Mouse (Mus musculus): Measurements from ENCODE around the gene Atp10b.
"Not testable (repeated sequence)": the region's sequence is repeated elsewhere in the genome, so short reads cannot be mapped to it uniquely, and the experiment has no call there.

Atp10b gene

GRCm38 (mm10) chr11:43149577-43149976 lies at the start of gene Atp10b:
Gene Atp10b, plus strand, starts transcription at chr11:43149877.
- no peak for DNase-seq

- no peak for DNase-seq
Observed at GRCm38 (mm10) chr11:43101357-43101756, 48.3 kb upstream of the Atp10b start.

- no peak for DNase-seq
Observed at GRCm38 (mm10) chr11:43125908-43126477, 23.7 kb upstream of the Atp10b start.

- not testable (repeated sequence) for DNase-seq
Observed at GRCm38 (mm10) chr11:43126573-43126972, 23.1 kb upstream of the Atp10b start.

- no peak for DNase-seq
Observed at GRCm38 (mm10) chr11:43141296-43141695, 8.4 kb upstream of the Atp10b start.

- no peak for DNase-seq
Observed at GRCm38 (mm10) chr11:43142811-43143210, 6.9 kb upstream of the Atp10b start.

- DNase-seq = no peak
Observed at GRCm38 (mm10) chr11:43144178-43144577, 5.5 kb upstream of the Atp10b start.

- DNase-seq = not testable (repeated sequence)
Observed at GRCm38 (mm10) chr11:43144882-43145281, 4.8 kb upstream of the Atp10b start.

- no peak for DNase-seq
Observed at GRCm38 (mm10) chr11:43147380-43147779, 2.3 kb upstream of the Atp10b start.

- DNase-seq = no peak
Observed at GRCm38 (mm10) chr11:43148341-43148740, 1.3 kb upstream of the Atp10b start.

GRCm38 (mm10) chr11:43155004-43155403 lies 5.3 kb downstream of the Atp10b start:
- DNase-seq = no peak

- no peak for DNase-seq
Observed at GRCm38 (mm10) chr11:43155417-43155816, 5.7 kb downstream of the Atp10b start.

- DNase-seq = no peak
Observed at GRCm38 (mm10) chr11:43158814-43159213, 9.1 kb downstream of the Atp10b start.

GRCm38 (mm10) chr11:43160188-43160942 lies 10.7 kb downstream of the Atp10b start:
- DNase-seq = no peak

- DNase-seq = no peak
Observed at GRCm38 (mm10) chr11:43170601-43171000, 20.9 kb downstream of the Atp10b start.

GRCm38 (mm10) chr11:43174359-43175116 lies 24.9 kb downstream of the Atp10b start:
- no peak for DNase-seq

- no peak for DNase-seq
Observed at GRCm38 (mm10) chr11:43182401-43182800, 32.7 kb downstream of the Atp10b start.

GRCm38 (mm10) chr11:43182816-43183215 lies 33.1 kb downstream of the Atp10b start:
- DNase-seq = no peak

- peak; percentile 9 for DNase-seq
Observed at GRCm38 (mm10) chr11:43183457-43183856, 33.8 kb downstream of the Atp10b start.

- DNase-seq = no peak
Observed at GRCm38 (mm10) chr11:43186291-43186690, 36.6 kb downstream of the Atp10b start.

- no peak for DNase-seq
Observed at GRCm38 (mm10) chr11:43189817-43190593, 40.3 kb downstream of the Atp10b start.

GRCm38 (mm10) chr11:43198811-43199210 lies 49.1 kb downstream of the Atp10b start:
- no peak for DNase-seq

- no peak for DNase-seq
Observed at GRCm38 (mm10) chr11:43199358-43199757, 49.7 kb downstream of the Atp10b start.
